Mouse (Mus musculus) embryonic facial prominence, embryonic 11.5 days (tissue): Measurements from ENCODE around the gene St5. TPM values are rescaled to one million over a fixed set of nuclear protein-coding genes. Genes with fewer than 3 reads are reported as not detected.

ENCODE experiments used
- ATAC-seq: fragments of 200-750 bp; cut with Nextera tagmentation; replicated peaks from 2 replicates; pipeline ENCODE4 v1.8.0; 2017; ENCODE audit warnings: low read depth; ENCODE audit not compliant: insufficient number of reproducible peaks, low FRiP score, low TSS enrichment
- DNase-seq: peaks from one replicate; pipeline ENCODE4 v3.0.0-alpha.2; 2015; ENCODE audit warnings: low spot score
- H3K27ac ChIP-seq: fragments of 300-500 bp; sonication (generic); replicated peaks from 2 replicates; pipeline ENCODE4 v1.5.1; 2014; ENCODE audit warnings: mild to moderate bottlenecking, low read depth, low read length, control low read depth
- H3K27me3 ChIP-seq: fragments of 300-500 bp; sonication (generic); 2 replicates; pipeline ENCODE4 v1.6.1; 2014; ENCODE audit warnings: mild to moderate bottlenecking, low read length, moderate library complexity, mixed read lengths; ENCODE audit not compliant: control insufficient read depth, insufficient read depth
- H3K36me3 ChIP-seq: fragments of 300-500 bp; sonication (generic); replicated peaks from 2 replicates; pipeline ENCODE4 v1.6.1; 2014; ENCODE audit warnings: low read depth, mild to moderate bottlenecking, low read length, moderate library complexity, mixed read lengths; ENCODE audit not compliant: control insufficient read depth, insufficient read depth
- H3K4me1 ChIP-seq: fragments of 300-500 bp; sonication (generic); 2 replicates; pipeline ENCODE4 v1.6.1; 2014; ENCODE audit warnings: low read length, mixed read lengths; ENCODE audit not compliant: control insufficient read depth, insufficient read depth
- H3K4me2 ChIP-seq: fragments of 300-500 bp; sonication (generic); 2 replicates; pipeline ENCODE4 v1.6.1; 2014; ENCODE audit warnings: low read depth, mild to moderate bottlenecking, control low read depth, low read length, moderate library complexity
- H3K4me3 ChIP-seq: fragments of 300-500 bp; sonication (generic); 2 replicates; pipeline ENCODE4 v1.5.1; 2014; ENCODE audit warnings: low read depth, low read length, control low read depth
- H3K9ac ChIP-seq: fragments of 300-500 bp; sonication (generic); replicated peaks from 2 replicates; pipeline ENCODE4 v1.6.1; 2014; ENCODE audit warnings: mild to moderate bottlenecking, control low read depth, low read length
- H3K9me3 ChIP-seq: fragments of 300-500 bp; sonication (generic); replicated peaks from 2 replicates; pipeline ENCODE4 v1.6.1; 2016; ENCODE audit warnings: mild to moderate bottlenecking, low read length, inconsistent platforms, mixed read lengths; ENCODE audit not compliant: control insufficient read depth
- WGBS: fragments of 180-500 bp; shearing (Covaris S2); extraction: QIAGEN DNeasy Blood & Tissue Kit; methylation state at CpG from one replicate; pipeline ENCODE4 v1.1.7; 2014; 5-methylcytosine and 5-hydroxymethylcytosine counted together
- polyA plus RNA-seq: library from polyadenylated mRNA; unstranded; fragments of >200 nt; fragmentation: Nextera tagmentation; extraction: Ambion mirVana; gene quantifications from 2 replicates; pipeline ENCODE4 v1.2.1, GENCODE M21; 2014

The St5 gene
- polyA plus RNA-seq, 1 experiment from 2014 or later: 37.7 TPM

DNA sequence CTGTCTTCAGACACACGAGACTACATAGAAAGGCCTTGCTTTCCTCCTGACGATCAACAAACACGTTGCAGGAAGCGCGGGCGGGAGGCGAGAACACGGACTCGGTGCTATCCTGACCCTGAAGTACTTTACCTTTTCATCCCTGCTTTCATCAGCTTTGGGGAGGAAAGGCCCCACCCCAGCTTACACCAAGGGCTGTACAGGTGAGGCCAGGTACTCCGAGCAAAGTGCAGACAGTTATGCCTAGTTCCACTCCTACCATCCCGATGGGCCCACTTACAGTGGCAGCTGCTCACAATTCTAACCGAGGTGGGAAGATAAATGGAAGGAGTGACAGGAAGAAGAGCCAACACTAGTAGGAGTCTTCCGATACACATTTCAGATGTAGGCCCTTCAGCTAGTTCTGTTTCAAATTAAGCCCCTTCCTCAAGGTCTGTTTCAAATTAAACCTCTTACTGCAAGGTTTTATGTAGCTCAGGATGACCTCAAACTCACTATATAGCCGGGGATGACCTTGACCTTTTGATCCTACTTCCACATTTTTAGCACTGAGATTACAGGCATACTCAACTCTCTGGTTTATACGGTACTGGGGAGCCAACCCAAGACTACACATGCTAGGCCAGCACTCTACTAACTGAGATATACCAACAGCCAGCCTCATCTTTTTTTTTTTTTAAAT, 69.9 kb downstream of the St5 start:
- WGBS: 56% methylated on average over 15 of the region's 15 CpGs
- peak; percentile 84 for DNase-seq
- no peak overlapping the region for H3K4me3 ChIP-seq
- no peaks in the 10 kb centered on the region for H3K27me3 ChIP-seq
- H3K4me1 ChIP-seq: no peaks in the 10 kb centered on the region; the same call in 1 of the 2 replicates
- no peaks in the 10 kb centered on the region for H3K9me3 ChIP-seq
- no peak overlapping the region for H3K4me2 ChIP-seq
- H3K36me3 ChIP-seq: no peaks in the 10 kb centered on the region
- no peak for ATAC-seq
- H3K27ac ChIP-seq: no peak overlapping the region
- H3K9ac ChIP-seq: no peak overlapping the region

DNA sequence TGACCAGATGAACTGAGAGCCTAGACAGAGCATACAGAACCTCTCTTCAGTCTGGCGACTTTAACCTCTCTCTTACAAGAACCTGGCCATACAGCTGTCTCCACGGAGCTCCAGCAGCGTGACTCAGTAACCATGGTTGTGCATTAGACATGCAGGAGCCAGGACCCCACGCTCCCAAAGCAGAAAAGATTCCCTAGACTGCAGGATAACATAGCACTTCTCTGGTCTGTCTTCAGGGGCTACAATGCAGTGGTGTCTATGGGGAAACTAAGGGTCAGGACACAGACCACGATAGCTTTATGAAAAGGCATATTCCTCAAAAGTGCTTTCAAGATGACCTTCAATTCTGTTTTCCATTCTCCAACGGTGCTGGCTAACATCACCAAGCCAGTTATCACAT, 72.1 kb downstream of the St5 start:
- ATAC-seq (no peak), DNase-seq (no peak)
- no peaks in the 10 kb centered on the region for H3K36me3 ChIP-seq
- H3K9ac ChIP-seq: no peak overlapping the region
- no peak overlapping the region for H3K27ac ChIP-seq
- H3K27me3 ChIP-seq: no peaks in the 10 kb centered on the region
- no peaks in the 10 kb centered on the region for H3K4me1 ChIP-seq
- H3K4me3 ChIP-seq: no peak overlapping the region
- WGBS: 87% methylated on average over 6 of the region's 6 CpGs
- H3K9me3 ChIP-seq: no peaks in the 10 kb centered on the region
- H3K4me2 ChIP-seq: no peak overlapping the region

DNA sequence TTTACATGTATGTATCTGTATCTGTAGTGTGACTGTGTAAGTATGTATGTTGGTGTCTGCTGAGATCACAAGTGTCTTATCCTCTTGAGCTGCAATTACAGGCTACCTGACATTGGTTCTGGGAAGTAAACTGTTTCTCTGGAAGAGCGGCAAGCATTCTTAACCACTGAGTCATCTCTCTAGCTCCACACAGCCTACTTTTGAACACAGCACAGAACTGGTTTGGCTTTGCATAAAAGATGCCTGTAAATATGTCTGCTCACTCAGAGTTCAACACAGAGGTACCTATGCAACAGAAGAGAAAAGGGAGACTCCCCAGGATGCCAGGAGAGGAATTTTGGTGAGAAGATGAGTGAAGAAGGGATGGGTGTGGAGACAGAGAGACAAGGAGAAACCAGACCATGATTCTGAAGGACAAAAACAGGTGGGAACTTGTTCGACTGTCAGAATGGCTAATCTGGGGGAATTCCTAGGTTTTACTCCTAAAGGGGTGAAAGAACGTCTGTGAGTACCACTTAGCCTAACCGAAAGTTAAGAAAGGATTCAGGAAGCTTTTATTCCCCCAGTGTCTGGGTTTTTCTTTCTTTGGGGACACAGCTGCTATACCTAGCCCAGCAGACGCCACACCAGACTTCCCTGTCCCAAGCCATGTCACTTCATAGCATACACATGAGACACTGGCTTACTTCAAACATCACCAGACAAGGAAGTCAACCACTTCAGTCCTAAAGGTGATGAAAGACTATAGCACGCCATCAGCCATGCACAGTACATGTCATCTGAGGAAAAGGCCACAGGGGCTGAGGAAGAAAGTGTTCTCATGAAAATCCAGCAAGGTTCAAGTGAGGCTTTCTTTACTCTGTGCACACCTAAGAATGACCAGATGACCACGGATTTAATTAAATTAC, 73.3 kb downstream of the St5 start:
- Histone ChIP-seq H3K4me2 (no peak overlapping the region), H3K36me3 (no peaks in the 10 kb centered on the region), H3K27me3 (no peaks in the 10 kb centered on the region), H3K27ac (no peak overlapping the region), H3K9ac (no peak overlapping the region), H3K4me1 (no peaks in the 10 kb centered on the region), H3K9me3 (no peaks in the 10 kb centered on the region), H3K4me3 (no peak overlapping the region)
- 66% methylated on average over 7 of the region's 7 CpGs for WGBS
- no peak for ATAC-seq
- no peak for DNase-seq

DNA sequence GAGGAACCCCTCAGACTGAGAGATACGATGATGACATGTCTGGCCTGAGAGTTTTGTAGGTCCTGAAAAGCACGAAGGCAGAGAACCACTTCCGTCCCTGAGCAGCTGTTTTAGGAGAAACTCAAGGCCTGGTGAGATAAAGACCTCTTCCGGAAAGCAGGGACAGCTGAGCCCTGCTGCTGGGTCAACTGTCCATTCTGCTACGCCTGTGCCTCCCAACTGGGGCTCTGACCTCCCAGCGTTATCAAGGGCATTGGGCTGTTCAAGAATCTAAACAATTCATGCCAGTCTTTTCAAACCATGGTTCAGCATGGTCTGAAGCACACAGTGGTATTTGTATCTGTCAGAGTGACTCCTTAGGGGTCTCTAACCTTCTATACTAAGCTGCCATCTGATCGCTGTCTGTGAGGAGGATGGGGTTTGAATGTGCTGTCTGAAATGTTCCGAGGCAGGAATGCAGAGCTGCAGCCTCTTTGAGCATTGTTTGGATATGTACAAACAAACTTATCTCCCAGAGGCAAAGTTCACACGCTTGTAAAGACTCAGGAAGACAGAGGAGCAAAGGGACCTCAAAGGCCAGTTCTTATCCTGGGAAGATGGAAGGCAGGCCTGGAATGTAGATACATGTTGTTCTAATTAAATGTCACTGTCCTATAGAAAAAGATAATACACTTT, 74.3 kb downstream of the St5 start:
- WGBS: 35% methylated on average over 9 of the region's 9 CpGs

DNA sequence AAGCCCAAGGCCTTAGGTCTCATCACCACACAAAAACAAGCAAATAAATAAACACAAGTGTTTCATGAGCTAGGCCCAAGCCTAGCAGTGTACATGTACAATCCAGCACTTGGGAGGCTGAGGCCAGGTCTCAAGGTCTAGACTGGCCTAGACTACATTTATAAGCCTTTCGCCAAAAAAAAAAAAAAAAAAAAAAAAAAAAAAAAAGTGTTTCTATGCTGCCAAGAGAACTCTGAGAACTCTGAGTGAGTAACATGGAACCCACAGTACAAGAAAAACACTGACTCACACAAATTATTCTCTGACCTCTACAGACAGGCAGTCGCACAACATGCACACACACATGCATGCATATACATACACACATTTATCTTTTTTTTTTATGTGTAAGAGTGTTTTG, 75.6 kb downstream of the St5 start:
- no peak for ATAC-seq
- 94% methylated on average over 2 of the region's 2 CpGs for WGBS
- no peaks in the 10 kb centered on the region for H3K9me3 ChIP-seq
- H3K4me2 ChIP-seq: no peak overlapping the region
- H3K27ac ChIP-seq: no peak overlapping the region
- no peaks in the 10 kb centered on the region for H3K36me3 ChIP-seq
- no peaks in the 10 kb centered on the region for H3K27me3 ChIP-seq
- no peaks in the 10 kb centered on the region for H3K4me1 ChIP-seq
- no peak for DNase-seq
- H3K9ac ChIP-seq: no peak overlapping the region
- no peak overlapping the region for H3K4me3 ChIP-seq

More for the DNA sequence above, 74.3 kb downstream of the St5 start:
- ATAC-seq (no peak), DNase-seq (no peak)
- Histone ChIP-seq H3K4me3 (no peak overlapping the region), H3K4me2 (no peak overlapping the region), H3K27ac (no peak overlapping the region), H3K36me3 (no peaks in the 10 kb centered on the region), H3K4me1 (no peaks in the 10 kb centered on the region), H3K9me3 (no peaks in the 10 kb centered on the region), H3K27me3 (no peaks in the 10 kb centered on the region), H3K9ac (no peak overlapping the region)

DNA sequence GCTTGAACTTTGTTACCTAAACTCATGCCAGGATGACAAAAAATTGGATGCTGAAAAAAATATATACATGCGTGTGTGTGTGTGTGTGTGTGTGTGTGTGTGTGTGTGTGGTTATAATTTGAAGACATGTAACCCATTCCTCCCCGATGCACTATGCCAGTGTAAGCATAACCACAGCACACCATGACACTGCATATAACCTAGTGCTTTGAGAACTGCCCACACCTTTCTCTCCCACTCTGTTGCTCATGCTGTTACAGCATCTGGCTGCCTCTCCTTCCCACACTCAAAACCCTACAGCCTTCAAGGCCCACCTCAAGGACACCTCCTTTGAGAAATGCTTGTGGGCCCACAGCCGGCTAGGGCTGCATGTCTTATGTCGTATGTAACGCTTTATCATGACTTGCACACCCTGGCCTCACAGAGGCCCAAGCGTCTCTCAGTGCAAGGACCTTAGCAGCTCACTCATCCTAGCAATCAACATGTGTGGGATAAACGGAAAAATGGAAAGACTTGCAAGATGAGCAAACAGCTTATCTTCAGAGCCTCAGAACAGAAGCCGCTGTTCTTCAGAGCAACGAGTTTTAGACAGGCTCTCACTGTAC, 81.1 kb downstream of the St5 start:
- WGBS: 87% methylated on average over 9 of the region's 9 CpGs
- Histone ChIP-seq H3K4me2 (no peak overlapping the region), H3K9me3 (no peaks in the 10 kb centered on the region), H3K27ac (no peak overlapping the region), H3K36me3 (no peaks in the 10 kb centered on the region), H3K9ac (no peak overlapping the region), H3K4me1 (no peaks in the 10 kb centered on the region), H3K4me3 (no peak overlapping the region), H3K27me3 (no peaks in the 10 kb centered on the region)
- no peak for DNase-seq
- no peak for ATAC-seq

DNA sequence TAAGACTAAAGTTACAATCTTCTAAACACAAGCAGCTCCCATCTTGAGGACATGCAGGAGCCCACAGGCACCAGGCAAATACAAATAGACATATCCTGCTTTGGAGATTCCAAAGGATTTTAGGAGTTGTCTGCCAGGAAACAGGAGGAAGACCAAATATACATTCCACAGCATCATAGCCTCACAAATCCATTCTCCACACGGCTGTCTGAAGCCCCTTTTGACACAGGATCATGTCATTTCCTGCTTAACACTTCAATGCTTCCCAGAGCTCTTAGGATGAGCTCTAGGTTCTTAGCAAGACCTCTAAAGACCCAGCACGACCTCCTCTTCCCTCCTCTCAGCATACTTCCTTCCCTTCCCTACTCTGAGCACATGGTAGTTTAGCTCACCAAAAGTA, 82.4 kb downstream of the St5 start:
- WGBS: 19% methylated on average over 2 of the region's 2 CpGs
- no peaks in the 10 kb centered on the region for H3K36me3 ChIP-seq
- DNase-seq: no peak

More for the DNA sequence above, 82.4 kb downstream of the St5 start:
- H3K9me3 ChIP-seq: no peaks in the 10 kb centered on the region
- H3K4me3 ChIP-seq: no peak overlapping the region
- no peaks in the 10 kb centered on the region for H3K27me3 ChIP-seq
- peaks cover 7% of the 10 kb centered on the region; the same call in 1 of the 2 replicates for H3K4me1 ChIP-seq
- no peak for ATAC-seq
- no peak overlapping the region for H3K27ac ChIP-seq
- no peak overlapping the region for H3K9ac ChIP-seq
- no peak overlapping the region for H3K4me2 ChIP-seq
